ENCODE assay signal across 9 mouse cellular contexts in genomic region chr5:135185596-135185995, GRCm38 (mm10). TPM values are rescaled to one million over a fixed set of nuclear protein-coding genes. Genes with fewer than 3 reads are reported as not detected.
DNase-seq lines count a peak whose midpoint lies in the region; ATAC-seq lines count a peak whose summit lies in the region.
"Had no signal": no experiment of that assay in that cellular context is flagged by ENCODE, and none has a peak within 500 bp of the region (broad histone marks: within the 10 kb centered on the region; RNA-seq: fewer than 3 reads in every experiment).

No protein-coding gene starts in this region.

- no peak for ATAC-seq in kidney, embryonic 14.5 days (ENCODE audit: low FRiP score, low TSS enrichment)
- no peak for ATAC-seq in inflammation-experienced regulatory T-cells, adult 6 months

- no peak overlapping the region for H3K4me2 ChIP-seq in kidney, embryonic 14.5 days (replicated peaks; ENCODE audit: low read depth, low read length)

- peaks cover 18% of the 10 kb centered on the region for H3K4me1 ChIP-seq in kidney, embryonic 14.5 days (ENCODE audit: control insufficient read depth, insufficient read depth, low read length)

- no peaks in the 10 kb centered on the region for H3K27me3 ChIP-seq in kidney, embryonic 14.5 days (ENCODE audit: control insufficient read depth, insufficient read depth, low read length)
- H3K27me3 ChIP-seq: heart, embryonic 15.5 days had no signal

- WGBS in kidney, embryonic 14.5 days, result 45% methylated on average over 3 of the region's 3 CpGs
- WGBS in macrophage (ENCODE audit: missing documents), result 55% methylated on average over 3 of the region's 3 CpGs

- H3K9me3 ChIP-seq in kidney, embryonic 14.5 days (ENCODE audit: control insufficient read depth, low read length), result peaks cover 4% of the 10 kb centered on the region; the same call in 1 of the 2 replicates
- H3K9me3 ChIP-seq: heart, embryonic 15.5 days had no signal

- no peak overlapping the region for H3K4me3 ChIP-seq in kidney, embryonic 14.5 days (ENCODE audit: low read length)
- no peak overlapping the region for H3K4me3 ChIP-seq in macrophage (ENCODE audit: inconsistent target)

- DNase-seq in kidney, postnatal 36 days, result peak; percentile 44 to 67
- peak; percentile 62 for DNase-seq in MN1 (ENCODE audit: low spot score)
- DNase-seq in embryo, embryonic 10 days (ENCODE audit: low spot score), result peak; percentile 47
- no peak for DNase-seq in layer of hippocampus, adult 9-10 months (ENCODE audit: low spot score)
- no peak for DNase-seq in urinary bladder, postnatal 10 days (ENCODE audit: low spot score)

- H3K79me2 ChIP-seq in macrophage (ENCODE audit: inconsistent target), result peaks cover 28% of the 10 kb centered on the region

- no peak overlapping the region for H3K27ac ChIP-seq in kidney, embryonic 14.5 days (ENCODE audit: low read depth, low read length)
- peak overlapping the region; percentile 87 for H3K27ac ChIP-seq in macrophage

- no peak overlapping the region for H3K9ac ChIP-seq in kidney, embryonic 14.5 days (ENCODE audit: low read depth, low read length)

- H3K36me3 ChIP-seq in kidney, embryonic 14.5 days (ENCODE audit: control insufficient read depth, insufficient read depth, low read length), result peaks cover 33% of the 10 kb centered on the region
- peaks cover 10% of the 10 kb centered on the region; the same call in 1 of the 2 replicates for H3K36me3 ChIP-seq in macrophage (ENCODE audit: inconsistent target)

RNA-seq across cellular contexts. Expression of gene Baz1b, which starts 1.5 kb away (rescaled TPM):
- polyA plus RNA-seq in kidney, embryonic 14.5 days (2014; fragmentation: Nextera tagmentation; extraction: Ambion mirVana), result 35.8 and 68.8 TPM in 2 replicates
- 100 to 1,000 TPM in 24 of 26 experiments, 10 to 100 TPM in 2; 69.9 to 468 (median 267) TPM for total RNA-seq in macrophage (2018; cell fraction: chromatin; rRNA removed)
- total RNA-seq in macrophage (2018; cell fraction: cytosol; rRNA removed), result 10 to 100 TPM; 22.7 to 83.7 (median 56.2) TPM
- total RNA-seq in macrophage (2018; cell fraction: nucleus; rRNA removed), result 100 to 1,000 TPM in 18 of 26 experiments, 10 to 100 TPM in 8; 48.3 to 219 (median 142) TPM
- 46.1 to 52.8 TPM (median 52.5 TPM) in 3 replicates for polyA plus RNA-seq in macrophage (2018)
- polyA plus RNA-seq in inflammation-experienced regulatory T-cells, adult 6 months (2017; shearing (Covaris generic)), result 10 to 100 TPM; 25.0 to 27.5 (median 26.0) TPM

RNA-seq across cellular contexts. Expression of gene Bcl7b, which starts 17.5 kb away (rescaled TPM):
- polyA plus RNA-seq in kidney, embryonic 14.5 days (2014; fragmentation: Nextera tagmentation; extraction: Ambion mirVana), result 47.9 and 56.1 TPM in 2 replicates
- total RNA-seq in macrophage (2018; cell fraction: chromatin; rRNA removed), result 10 to 100 TPM in 25 of 26 experiments, 1 to 10 TPM in 1; 9.7 to 32.6 (median 21.1) TPM
- 10 to 100 TPM; 31.0 to 53.9 (median 46.9) TPM for total RNA-seq in macrophage (2018; cell fraction: cytosol; rRNA removed)
- total RNA-seq in macrophage (2018; cell fraction: nucleus; rRNA removed), result 10 to 100 TPM; 13.2 to 33.4 (median 23.6) TPM
- 42.0 to 57.3 TPM (median 42.9 TPM) in 3 replicates for polyA plus RNA-seq in macrophage (2018)
- polyA plus RNA-seq in inflammation-experienced regulatory T-cells, adult 6 months (2017; shearing (Covaris generic)), result 10 to 100 TPM; 39.0 to 55.4 (median 54.2) TPM

RNA-seq across cellular contexts. Expression of gene Tbl2, which starts 36.1 kb away (rescaled TPM):
- polyA plus RNA-seq in kidney, embryonic 14.5 days (2014; fragmentation: Nextera tagmentation; extraction: Ambion mirVana), result 11.9 and 24.5 TPM in 2 replicates
- 10 to 100 TPM in 4 of 26 experiments, 1 to 10 TPM in 17, under 1 TPM in 5; 0.29 to 13.0 (median 4.5) TPM for total RNA-seq in macrophage (2018; cell fraction: chromatin; rRNA removed)
- 1 to 10 TPM; 1.7 to 5.5 (median 3.9) TPM for total RNA-seq in macrophage (2018; cell fraction: cytosol; rRNA removed)
- 10 to 100 TPM in 2 of 26 experiments, 1 to 10 TPM in 23, under 1 TPM in 1; 0.79 to 14.6 (median 4.3) TPM for total RNA-seq in macrophage (2018; cell fraction: nucleus; rRNA removed)
- polyA plus RNA-seq in macrophage (2018), result 2.9 to 5.8 TPM (median 3.4 TPM) in 3 replicates
- polyA plus RNA-seq in inflammation-experienced regulatory T-cells, adult 6 months (2017; shearing (Covaris generic)), result 1 to 10 TPM; 5.2 to 9.2 (median 5.8) TPM

Comparison
In these comparisons a context has a peak if more than half of its experiments do, and no peak if none do; other contexts are left out.
1. DNase-seq: peak in kidney, postnatal 36 days (2 of 2), MN1 (single experiment) and embryo, embryonic 10 days (single experiment); none in layer of hippocampus, adult 9-10 months (single experiment) and urinary bladder, postnatal 10 days (single experiment).